Mouse (Mus musculus) midbrain, embryonic 16.5 days (tissue): ENCODE data around the gene Rab17. TPM values are rescaled to one million over a fixed set of nuclear protein-coding genes. Genes with fewer than 3 reads are reported as not detected.

Experiments used
- ATAC-seq: fragments of 200-750 bp; cut with Nextera tagmentation; 2 replicates; pipeline ENCODE4 v1.8.0; 2017; ENCODE audit warnings: moderate TSS enrichment
- H3K27ac ChIP-seq: fragments of 300-500 bp; sonication (generic); 2 replicates; pipeline ENCODE4 v1.5.1; 2014; ENCODE audit warnings: mild to moderate bottlenecking, low read length, mixed read lengths
- H3K27me3 ChIP-seq: fragments of 300-500 bp; sonication (generic); 2 replicates; pipeline ENCODE4 v1.6.1; 2014; ENCODE audit warnings: low read depth, low read length, mixed read lengths; ENCODE audit not compliant: control insufficient read depth, insufficient read depth
- H3K36me3 ChIP-seq: fragments of 300-500 bp; sonication (generic); 2 replicates; pipeline ENCODE4 v1.6.1; 2014; ENCODE audit warnings: mild to moderate bottlenecking, low read length, moderate library complexity, mixed read lengths; ENCODE audit not compliant: control insufficient read depth, insufficient read depth
- H3K4me1 ChIP-seq: fragments of 300-500 bp; sonication (generic); 2 replicates; pipeline ENCODE4 v1.6.1; 2014; ENCODE audit warnings: mild to moderate bottlenecking, low read length, mixed read lengths; ENCODE audit not compliant: control insufficient read depth, insufficient read depth
- H3K4me2 ChIP-seq: fragments of 300-500 bp; sonication (generic); 2 replicates; pipeline ENCODE4 v1.6.1; 2014; ENCODE audit warnings: mild to moderate bottlenecking, low read length, mixed read lengths
- H3K4me3 ChIP-seq: fragments of 300-500 bp; sonication (generic); 2 replicates; pipeline ENCODE4 v1.5.1; 2014; ENCODE audit warnings: low read depth, mild to moderate bottlenecking, low read length, moderate library complexity, mixed read lengths
- H3K9ac ChIP-seq: fragments of 300-500 bp; sonication (generic); 2 replicates; pipeline ENCODE4 v1.6.1; 2014; ENCODE audit warnings: low read depth, low read length, mixed read lengths
- H3K9me3 ChIP-seq: fragments of 300-500 bp; sonication (generic); replicated peaks from 2 replicates; pipeline ENCODE4 v1.6.1; 2014; ENCODE audit warnings: mild to moderate bottlenecking, low read length, mixed read lengths; ENCODE audit not compliant: control insufficient read depth, poor library complexity, severe bottlenecking
- WGBS: fragments of 180-500 bp; shearing (Covaris S2); extraction: QIAGEN DNeasy Blood & Tissue Kit; methylation state at CpG from one replicate; pipeline ENCODE4 v1.1.7; 2014; 5-methylcytosine and 5-hydroxymethylcytosine counted together
- polyA plus RNA-seq: library from polyadenylated mRNA; unstranded; fragments of >200 nt; fragmentation: Nextera tagmentation; extraction: Ambion mirVana; gene quantifications from 2 replicates; pipeline ENCODE4 v1.2.1, GENCODE M21; 2015

Rab17 gene
- polyA plus RNA-seq, 1 experiment from 2014 or later, result 0.19 TPM

DNA sequence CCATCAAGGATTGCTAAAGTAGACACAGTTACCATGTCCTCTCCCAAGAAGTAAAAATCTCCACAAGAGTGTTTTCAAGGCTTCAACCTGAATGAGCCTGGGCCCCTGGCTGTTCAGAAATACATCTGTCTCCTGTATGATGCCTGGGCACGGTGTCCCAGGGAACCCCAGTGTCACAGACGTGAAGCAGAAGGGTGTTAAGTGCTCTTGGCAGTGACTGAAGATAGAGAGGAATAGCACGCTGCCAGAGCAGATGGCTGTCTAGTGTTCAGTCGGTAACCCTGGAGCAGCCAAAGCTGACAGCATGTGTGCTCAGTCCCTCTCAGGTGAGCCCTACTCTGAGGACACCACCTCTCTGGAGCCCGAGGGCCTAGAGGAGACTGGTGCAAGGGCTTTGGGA, 36.5 kb downstream of the Rab17 start:
- no peak for ATAC-seq

GRCm38 (mm10) chr1:90928575-90928934, 40.9 kb downstream of the Rab17 start:
- H3K27ac ChIP-seq, result no peak overlapping the region
- no peak overlapping the region for H3K9ac ChIP-seq
- H3K27me3 ChIP-seq, result peaks cover 6% of the 10 kb centered on the region
- ATAC-seq, result 0 out of 2 replicates have a peak, but pooled peaks have one; percentile 36
- 6% methylated on average over 6 of the region's 6 CpGs for WGBS
- H3K4me1 ChIP-seq, result peaks cover 6% of the 10 kb centered on the region
- H3K4me3 ChIP-seq, result no peak overlapping the region; the same call in 1 of the 2 replicates
- no peaks in the 10 kb centered on the region for H3K9me3 ChIP-seq
- peak overlapping the region; percentile 54 for H3K4me2 ChIP-seq
- no peaks in the 10 kb centered on the region for H3K36me3 ChIP-seq

More for the DNA sequence above, 36.5 kb downstream of the Rab17 start:
- Histone ChIP-seq H3K4me3 (no peak overlapping the region), H3K4me2 (no peak overlapping the region), H3K9ac (no peak overlapping the region), H3K27me3 (peaks cover 4% of the 10 kb centered on the region), H3K4me1 (peaks cover 4% of the 10 kb centered on the region), H3K36me3 (no peaks in the 10 kb centered on the region), H3K9me3 (no peaks in the 10 kb centered on the region), H3K27ac (no peak overlapping the region)
- WGBS, result 87% methylated on average over 5 of the region's 5 CpGs

DNA sequence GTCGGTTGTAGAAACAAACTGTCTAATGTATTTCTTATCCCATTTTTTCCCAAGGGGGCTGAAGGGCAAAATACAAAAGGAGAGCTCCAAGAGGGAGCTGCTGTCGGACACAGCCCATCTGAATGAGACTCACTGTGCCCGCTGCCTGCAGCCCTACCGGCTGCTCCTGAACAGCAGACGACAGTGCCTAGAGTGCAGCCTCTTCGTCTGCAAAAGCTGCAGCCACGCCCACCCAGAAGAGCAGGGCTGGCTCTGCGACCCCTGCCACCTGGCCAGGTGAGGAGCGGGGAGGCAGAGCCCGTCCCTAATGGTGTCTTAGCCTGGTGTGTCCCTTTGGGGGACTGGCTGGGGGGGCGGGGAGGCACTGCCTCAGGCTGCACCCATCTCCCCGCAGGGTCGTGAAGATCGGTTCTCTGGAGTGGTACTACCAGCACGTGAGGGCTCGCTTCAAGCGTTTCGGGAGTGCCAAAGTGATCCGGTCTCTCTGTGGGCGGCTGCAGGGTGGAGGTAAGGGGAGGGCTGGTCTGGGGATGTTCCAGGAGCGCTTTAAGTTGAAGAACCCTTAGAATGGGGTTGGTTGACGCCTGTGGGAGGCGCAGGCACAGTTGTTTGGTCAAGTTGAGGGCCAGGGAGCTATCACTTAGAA, 41.4 kb downstream of the Rab17 start:
- H3K4me1 ChIP-seq, result peaks cover 6% of the 10 kb centered on the region
- peak overlapping the region; percentile 30; the same call in 1 of the 2 replicates for H3K9ac ChIP-seq
- no peaks in the 10 kb centered on the region for H3K9me3 ChIP-seq
- 0 out of 2 replicates have a peak, but pooled peaks have one; percentile 45 for ATAC-seq
- peaks cover 6% of the 10 kb centered on the region for H3K27me3 ChIP-seq
- H3K4me3 ChIP-seq, result peak overlapping the region; percentile 20; the same call in 1 of the 2 replicates
- 1% methylated on average over 23 of the region's 23 CpGs for WGBS
- no peaks in the 10 kb centered on the region for H3K36me3 ChIP-seq
- H3K27ac ChIP-seq, result no peak overlapping the region
- peak overlapping the region; percentile 54 for H3K4me2 ChIP-seq

DNA sequence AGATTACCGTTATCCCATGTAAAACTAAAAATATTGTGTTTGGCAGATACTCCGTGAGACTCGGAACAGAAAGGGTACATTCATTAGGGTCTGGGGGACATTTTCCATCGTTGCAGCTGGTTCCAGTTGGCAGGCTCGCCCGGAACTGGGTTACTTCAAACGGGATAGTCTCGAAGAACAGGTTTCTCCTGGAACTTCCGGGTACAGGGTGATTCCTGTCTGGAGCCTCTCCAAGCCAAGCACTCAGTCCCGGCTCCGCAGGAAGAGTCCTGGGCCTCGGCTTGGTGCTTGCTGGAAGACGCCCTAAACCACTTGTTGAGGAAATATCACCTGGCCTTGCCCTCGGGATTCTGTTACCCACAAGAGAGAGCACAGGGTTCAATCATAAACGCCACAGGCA, 42.2 kb downstream of the Rab17 start:
- ATAC-seq, result no peak
- Histone ChIP-seq H3K9me3 (no peaks in the 10 kb centered on the region), H3K9ac (no peak overlapping the region), H3K27ac (no peak overlapping the region), H3K4me1 (peaks cover 6% of the 10 kb centered on the region), H3K36me3 (no peaks in the 10 kb centered on the region), H3K4me2 (no peak overlapping the region), H3K27me3 (peaks cover 6% of the 10 kb centered on the region), H3K4me3 (no peak overlapping the region)
- WGBS, result 61% methylated on average over 15 of the region's 15 CpGs

DNA sequence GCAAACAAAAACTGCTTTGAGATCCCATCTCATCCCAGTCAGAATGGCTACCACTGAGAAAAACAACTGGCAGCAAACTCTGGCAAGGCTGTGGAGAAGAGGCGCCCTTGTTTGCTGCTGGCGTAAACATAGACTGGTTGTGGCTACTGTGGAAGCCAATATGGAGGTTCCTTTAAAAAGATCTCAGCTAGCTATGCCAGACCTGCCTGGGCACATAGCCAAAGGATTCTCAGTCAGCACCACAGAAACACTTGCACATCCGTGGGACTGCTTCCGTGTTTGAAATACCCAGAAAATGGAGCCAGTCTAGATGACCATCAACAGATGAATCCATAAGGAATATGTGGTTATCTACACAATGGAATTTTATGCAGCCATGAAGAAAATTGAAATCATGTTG, 43.4 kb downstream of the Rab17 start:
- no peak for ATAC-seq
- H3K27me3 ChIP-seq, result peaks cover 6% of the 10 kb centered on the region
- WGBS, result 81% methylated on average over 4 of the region's 4 CpGs

GRCm38 (mm10) chr1:90921687-90922086, 47.8 kb downstream of the Rab17 start:
- ATAC-seq, result no peak
- H3K9me3 ChIP-seq, result peaks cover 12% of the 10 kb centered on the region
- no peaks in the 10 kb centered on the region; the same call in 1 of the 2 replicates for H3K27me3 ChIP-seq
- 93% methylated on average over 9 of the region's 9 CpGs for WGBS
- H3K9ac ChIP-seq, result no peak overlapping the region
- H3K4me2 ChIP-seq, result no peak overlapping the region
- H3K4me1 ChIP-seq, result no peaks in the 10 kb centered on the region
- no peak overlapping the region for H3K27ac ChIP-seq
- H3K36me3 ChIP-seq, result no peaks in the 10 kb centered on the region
- H3K4me3 ChIP-seq, result no peak overlapping the region

More for the DNA sequence above, 43.4 kb downstream of the Rab17 start:
- H3K9ac ChIP-seq, result no peak overlapping the region
- no peak overlapping the region for H3K4me3 ChIP-seq
- peaks cover 6% of the 10 kb centered on the region for H3K4me1 ChIP-seq
- H3K9me3 ChIP-seq, result no peaks in the 10 kb centered on the region
- no peak overlapping the region for H3K27ac ChIP-seq
- no peak overlapping the region for H3K4me2 ChIP-seq
- H3K36me3 ChIP-seq, result no peaks in the 10 kb centered on the region

DNA sequence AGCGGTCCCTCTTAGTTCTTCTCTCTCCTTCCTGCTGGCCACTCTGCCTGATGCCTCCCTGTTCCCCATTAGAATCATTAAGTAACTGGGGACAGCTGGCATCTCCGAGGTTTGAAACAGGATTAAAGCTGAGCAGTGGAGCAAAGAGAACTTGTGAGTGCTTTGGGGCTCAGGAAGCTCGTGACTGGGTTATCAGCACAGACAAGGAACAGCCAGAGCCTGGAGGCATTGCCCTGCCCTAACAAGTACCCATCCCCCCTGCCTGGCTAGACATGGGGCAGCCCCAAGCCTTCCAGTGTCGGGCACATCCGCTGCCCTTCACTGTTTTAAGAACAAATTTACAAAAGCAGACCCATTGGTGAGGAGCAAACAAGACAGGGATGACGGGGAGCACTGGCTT, 52.0 kb downstream of the Rab17 start:
- no peaks in the 10 kb centered on the region for H3K36me3 ChIP-seq
- H3K4me1 ChIP-seq, result peaks cover 4% of the 10 kb centered on the region; the same call in 1 of the 2 replicates
- H3K27me3 ChIP-seq, result no peaks in the 10 kb centered on the region; the same call in 1 of the 2 replicates
- no peak overlapping the region for H3K27ac ChIP-seq
- no peak for ATAC-seq
- WGBS, result 58% methylated on average over 6 of the region's 6 CpGs
- H3K9ac ChIP-seq, result no peak overlapping the region
- H3K4me3 ChIP-seq, result no peak overlapping the region
- peaks cover 12% of the 10 kb centered on the region for H3K9me3 ChIP-seq
- no peak overlapping the region for H3K4me2 ChIP-seq

GRCm38 (mm10) chr1:90914948-90915569, 54.4 kb downstream of the Rab17 start, which contains the start of gene Mlph:
Mlph (plus strand) TSS chr1:90915085.
- no peak for ATAC-seq
- H3K9me3 ChIP-seq, result peaks cover 11% of the 10 kb centered on the region
- 0 out of 2 replicates have a peak within 1 kb of the TSS, but pooled peaks have one; percentile 20 for H3K9ac ChIP-seq
- 10% methylated on average over 18 of the region's 18 CpGs for WGBS
- no peaks in the 10 kb centered on the region for H3K36me3 ChIP-seq
- H3K4me3 ChIP-seq, result peak within 1 kb of the TSS; percentile 13; the same call in 1 of the 2 replicates
- peaks cover 4% of the 10 kb centered on the region; the same call in 1 of the 2 replicates for H3K4me1 ChIP-seq
- no peaks in the 10 kb centered on the region; the same call in 1 of the 2 replicates for H3K27me3 ChIP-seq
- H3K4me2 ChIP-seq, result peak within 1 kb of the TSS; percentile 50
- H3K27ac ChIP-seq, result no peak within 1 kb of the TSS

- H3K4me2 ChIP-seq, result no peak overlapping the region
- no peak overlapping the region for H3K9ac ChIP-seq
- H3K4me1 ChIP-seq, result peaks cover 4% of the 10 kb centered on the region; the same call in 1 of the 2 replicates
- no peaks in the 10 kb centered on the region for H3K9me3 ChIP-seq
- H3K27me3 ChIP-seq, result no peaks in the 10 kb centered on the region; the same call in 1 of the 2 replicates
- no peaks in the 10 kb centered on the region for H3K36me3 ChIP-seq
- 69% methylated on average over 6 of the region's 6 CpGs for WGBS
- ATAC-seq, result no peak
- no peak overlapping the region for H3K4me3 ChIP-seq
- H3K27ac ChIP-seq, result no peak overlapping the region
Observed at GRCm38 (mm10) chr1:90913231-90913630, 56.2 kb downstream of the Rab17 start.
